Mouse (Mus musculus): Measurements from ENCODE around the gene Prune1.

DNA sequence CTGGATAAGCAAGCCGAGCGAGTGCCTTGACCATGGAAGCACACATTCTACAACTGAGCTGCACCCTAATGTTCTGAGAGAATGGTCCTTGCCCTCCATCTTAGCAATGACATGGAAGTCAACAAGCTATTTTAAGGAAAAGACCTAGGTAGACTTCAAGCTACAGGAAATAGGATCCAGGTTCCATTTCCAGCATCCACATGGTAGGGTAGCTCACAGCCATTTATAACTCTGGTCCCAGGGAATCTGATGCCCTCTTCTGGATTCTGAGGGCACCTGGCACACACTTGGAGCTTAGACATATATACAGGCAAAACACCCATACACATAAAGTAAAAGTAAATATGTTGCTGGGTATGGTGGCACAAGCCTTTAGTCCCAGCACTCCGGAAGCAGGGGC is 15.8 kb downstream of the Prune1 start:
- TF ChIP-seq CTCF (IDR thresholded peaks at IDR 0.05; ENCODE audit: low read depth) (no peak), EP300 (IDR thresholded peaks at IDR 0.05; ENCODE audit: low read depth) (no peak)
